Mouse (Mus musculus) E14TG2a.4 (cell line): ENCODE data around the gene Terb2.

Source experiments
- CTCF ChIP-seq: conservative IDR thresholded peaks from 2 replicates; pipeline ENCODE4 v1.5.1; 2014; ENCODE audit warnings: low read length
- POU5F1 ChIP-seq: IDR thresholded peaks from 2 replicates; pipeline ENCODE4 v1.6.1; 2014; ENCODE audit warnings: low read length, borderline replicate concordance

GRCm38 (mm10) chr2:122140815-122141214, 45.3 kb upstream of the Terb2 start:
- TF ChIP-seq CTCF: no peak
- no peak for TF ChIP-seq POU5F1
